Mouse (Mus musculus): ENCODE measurements around the gene Olfr695. TPM values are rescaled to one million over a fixed set of nuclear protein-coding genes. Genes with fewer than 3 reads are reported as not detected.
"Not testable (repeated sequence)": the region's sequence is repeated elsewhere in the genome, so short reads cannot be mapped to it uniquely, and the experiment has no call there.

The Olfr695 gene
- total RNA-seq (2021): not detected
- long read RNA-seq, experiment 1: 0 reads
- long read RNA-seq, experiment 2: 0 reads

GRCm38 (mm10) chr7:106716296-106716695 lies at the start of gene Olfr695:
Gene Olfr695 (minus strand): TSS chr7:106716396.
- no peak for DNase-seq (ENCODE audit: low spot score in 2 of 2)

GRCm38 (mm10) chr7:106761008-106761407 lies 44.8 kb upstream of the Olfr695 start:
- not testable (repeated sequence) for DNase-seq (ENCODE audit: low spot score in 2 of 2)

GRCm38 (mm10) chr7:106758800-106759199 lies 42.6 kb upstream of the Olfr695 start:
- DNase-seq (ENCODE audit: low spot score in 2 of 2): no peak

- DNase-seq (ENCODE audit: low spot score in 2 of 2): no peak
These were observed 39.1 kb upstream of the Olfr695 start, which contains the start of gene Olfr698 for GRCm38 (mm10) chr7:106755297-106755696. Gene Olfr698 (minus strand): TSS chr7:106755397.

- DNase-seq (ENCODE audit: low spot score in 2 of 2): no peak
These were observed 29.6 kb upstream of the Olfr695 start for GRCm38 (mm10) chr7:106745811-106746210.

- DNase-seq (ENCODE audit: low spot score in 2 of 2): no peak
These were observed 26.1 kb upstream of the Olfr695 start, which contains the start of gene Olfr697 for GRCm38 (mm10) chr7:106742343-106742742. Gene Olfr697 (minus strand): TSS chr7:106742443.

GRCm38 (mm10) chr7:106737028-106737427 lies 20.8 kb upstream of the Olfr695 start:
- DNase-seq (ENCODE audit: low spot score in 2 of 2): no peak

- DNase-seq (ENCODE audit: low spot score in 2 of 2): no peak
These were observed 17.5 kb upstream of the Olfr695 start for GRCm38 (mm10) chr7:106733717-106734116.

GRCm38 (mm10) chr7:106725654-106726053 lies 9.5 kb upstream of the Olfr695 start:
- not testable (repeated sequence) for DNase-seq (ENCODE audit: low spot score in 2 of 2)

- no peak for DNase-seq (ENCODE audit: low spot score in 2 of 2)
These were observed 4.7 kb downstream of the Olfr695 start for GRCm38 (mm10) chr7:106711463-106711862.

GRCm38 (mm10) chr7:106707705-106708104 lies 8.5 kb downstream of the Olfr695 start:
- not testable (repeated sequence) for DNase-seq (ENCODE audit: low spot score in 2 of 2)

GRCm38 (mm10) chr7:106696891-106697290 lies 19.3 kb downstream of the Olfr695 start:
- DNase-seq (ENCODE audit: low spot score in 2 of 2): no peak

- DNase-seq (ENCODE audit: low spot score in 2 of 2): no peak
These were observed 23.2 kb downstream of the Olfr695 start for GRCm38 (mm10) chr7:106692976-106693375.

- no peak for DNase-seq (ENCODE audit: low spot score in 2 of 2)
These were observed 24.5 kb downstream of the Olfr695 start, which contains the start of gene Olfr694 for GRCm38 (mm10) chr7:106691714-106692113. Gene Olfr694 (minus strand): TSS chr7:106691814.

- no peak for DNase-seq (ENCODE audit: low spot score in 2 of 2)
These were observed 30.8 kb downstream of the Olfr695 start for GRCm38 (mm10) chr7:106685382-106685781.

GRCm38 (mm10) chr7:106680484-106680883 lies 35.7 kb downstream of the Olfr695 start, which contains the start of gene Olfr693:
Gene Olfr693 (minus strand): TSS chr7:106680584.
- no peak for DNase-seq (ENCODE audit: low spot score in 2 of 2)

Other genes starting within 250 kb of the Olfr695 start
- not detected for gene Olfr693, start 35.8 kb downstream of the Olfr695 start, total RNA-seq (2021)
- not detected for gene Olfr694, start 24.6 kb downstream of the Olfr695 start, total RNA-seq (2021)
- gene Olfr697, start 26.0 kb upstream of the Olfr695 start, total RNA-seq (2021): not detected
- not detected for gene Olfr698, start 39.0 kb upstream of the Olfr695 start, total RNA-seq (2021)
- not detected for gene Olfr699, start 76.8 kb upstream of the Olfr695 start, total RNA-seq (2021)
- gene Olfr700, start 92.4 kb upstream of the Olfr695 start, total RNA-seq (2021): not detected
- gene Olfr701, start 97.7 kb upstream of the Olfr695 start, total RNA-seq (2021): not detected
- not detected for gene Olfr702, start 117.5 kb upstream of the Olfr695 start, total RNA-seq (2021)
- gene Olfr703, start 127.0 kb upstream of the Olfr695 start, total RNA-seq (2021): not detected
- gene Olfr704, start 146.8 kb upstream of the Olfr695 start, total RNA-seq (2021): not detected
- not detected for gene Olfr705, start 160.5 kb upstream of the Olfr695 start, total RNA-seq (2021)
- not detected for gene Olfr706, start 171.8 kb upstream of the Olfr695 start, total RNA-seq (2021)
- not detected for gene Olfr707, start 184.8 kb upstream of the Olfr695 start, total RNA-seq (2021)
- not detected for gene Olfr1532-ps1, start 191.6 kb upstream of the Olfr695 start, total RNA-seq (2021)
- gene Olfr709-ps1, start 215.8 kb upstream of the Olfr695 start, total RNA-seq (2021): not detected
- not detected for gene Olfr710, start 231.9 kb upstream of the Olfr695 start, total RNA-seq (2021)
- gene Olfr6, start 247.5 kb upstream of the Olfr695 start, total RNA-seq (2021): not detected